Mouse (Mus musculus) ES-E14 (cell line): Measurements from ENCODE around the gene Hsf2bp.

ENCODE experiments used
- HCFC1 ChIP-seq: IDR thresholded peaks from 2 replicates; pipeline ENCODE4 v1.6.1; 2012; ENCODE audit warnings: low read length, inconsistent platforms, borderline replicate concordance; ENCODE audit not compliant: insufficient read depth
- MAFK ChIP-seq: IDR thresholded peaks from 2 replicates; pipeline ENCODE4 v1.6.1; 2014; ENCODE audit warnings: mild to moderate bottlenecking, low read depth, low read length, inconsistent platforms; ENCODE audit not compliant: insufficient read depth
- ZC3H11A ChIP-seq: IDR thresholded peaks from 2 replicates; pipeline ENCODE4 v1.6.1; 2012; ENCODE audit warnings: low read depth, mild to moderate bottlenecking, inconsistent platforms, low read length, borderline replicate concordance
- ZNF384 ChIP-seq: IDR thresholded peaks from 2 replicates; pipeline ENCODE4 v1.6.1; 2012; ENCODE audit warnings: low read depth, low read length, inconsistent platforms

GRCm38 (mm10) chr17:32006800-32007199 is 29.3 kb downstream of the Hsf2bp start:
- no peak for TF ChIP-seq HCFC1
- no peak for TF ChIP-seq ZNF384
- no peak for TF ChIP-seq MAFK
- TF ChIP-seq ZC3H11A, result no peak
